Mouse (Mus musculus): ENCODE results near the gene Ddx52. TPM values are rescaled to one million over a fixed set of nuclear protein-coding genes. Genes with fewer than 3 reads are reported as not detected.

Ddx52 gene
- polyA plus RNA-seq, 1 experiment from 2014 or later, result 31.2 TPM

DNA sequence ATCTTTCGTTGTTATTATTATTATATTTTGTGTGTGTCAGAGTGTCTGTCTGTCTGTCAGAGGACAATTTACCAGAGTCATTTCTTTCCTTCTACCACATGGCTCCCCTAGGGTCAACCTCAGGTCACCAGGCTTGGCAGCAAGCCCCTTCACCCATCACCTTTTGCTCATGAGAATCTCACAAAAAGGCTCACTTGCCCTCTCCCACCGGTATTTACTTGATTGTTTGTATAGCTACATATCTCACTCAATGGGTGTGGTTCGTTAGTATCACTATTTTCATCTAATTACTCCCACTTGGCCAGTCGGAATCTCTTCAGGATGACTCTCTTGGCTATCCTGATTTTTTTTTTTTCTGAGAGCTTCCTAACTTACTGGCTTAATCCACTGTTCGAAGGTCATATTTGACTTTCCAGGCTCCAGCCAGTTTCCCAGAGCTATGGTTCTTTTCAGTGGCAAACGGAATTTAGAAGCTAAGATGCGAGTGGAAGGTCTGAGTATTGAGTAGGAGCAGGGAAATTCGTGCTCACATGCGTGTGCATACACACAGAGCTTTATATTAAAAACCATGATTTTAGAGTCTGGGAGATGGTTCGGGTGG is 9.3 kb upstream of the Ddx52 start:
- WGBS, result 63% methylated on average over 10 of the region's 10 CpGs

DNA sequence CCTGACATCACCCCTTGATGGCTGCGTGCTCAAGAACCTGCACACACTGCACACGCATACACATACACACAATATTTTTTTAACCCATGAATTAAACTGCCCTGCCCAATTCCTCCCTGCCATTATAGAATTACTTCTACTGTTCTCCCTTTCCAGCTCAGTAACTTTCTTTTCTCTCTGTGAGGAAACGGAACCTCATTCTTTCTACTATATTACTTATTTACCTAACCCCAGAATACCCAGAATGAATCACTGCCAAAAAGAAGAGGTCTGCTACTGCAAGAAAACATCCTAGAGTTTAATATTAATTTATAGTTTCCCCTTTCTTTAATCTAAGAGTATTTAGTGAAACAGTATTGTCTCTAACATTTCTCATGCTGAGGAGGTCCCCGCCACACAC is 8.5 kb upstream of the Ddx52 start:
- Histone ChIP-seq H3K36me3 (no peaks in the 10 kb centered on the region), H3K9me3 (no peaks in the 10 kb centered on the region), H3K27me3 (replicated peaks) (no peaks in the 10 kb centered on the region), H3K4me3 (replicated peaks) (no peak overlapping the region), H3K9ac (no peak overlapping the region), H3K4me1 (replicated peaks) (0 out of 2 replicates have a peak, but pooled peaks cover 5% of the 10 kb centered on the region), H3K4me2 (replicated peaks) (no peak overlapping the region), H3K27ac (no peak overlapping the region)
- ATAC-seq, result no peak
- WGBS, result 69% methylated on average over 4 of the region's 4 CpGs

More for the DNA sequence above, 9.3 kb upstream of the Ddx52 start:
- Histone ChIP-seq H3K4me3 (replicated peaks) (no peak overlapping the region), H3K27me3 (replicated peaks) (no peaks in the 10 kb centered on the region), H3K27ac (no peak overlapping the region), H3K36me3 (no peaks in the 10 kb centered on the region), H3K4me2 (replicated peaks) (no peak overlapping the region), H3K9me3 (no peaks in the 10 kb centered on the region), H3K9ac (no peak overlapping the region), H3K4me1 (replicated peaks) (0 out of 2 replicates have a peak, but pooled peaks cover 5% of the 10 kb centered on the region)
- ATAC-seq, result no peak

GRCm38 (mm10) chr11:83935986-83936665 is 5.7 kb upstream of the Ddx52 start:
- peak; percentile 74; the same call in 1 of the 2 replicates for ATAC-seq
- Histone ChIP-seq H3K9ac (no peak overlapping the region), H3K9me3 (no peaks in the 10 kb centered on the region), H3K4me3 (replicated peaks) (no peak overlapping the region), H3K36me3 (no peaks in the 10 kb centered on the region), H3K4me2 (replicated peaks) (no peak overlapping the region; the same call in 1 of the 2 replicates), H3K27me3 (replicated peaks) (no peaks in the 10 kb centered on the region), H3K27ac (no peak overlapping the region), H3K4me1 (replicated peaks) (0 out of 2 replicates have a peak, but pooled peaks cover 5% of the 10 kb centered on the region)
- WGBS, result 7% methylated on average over 7 of the region's 7 CpGs

- no peak overlapping the region for H3K27ac ChIP-seq
- no peaks in the 10 kb centered on the region for H3K9me3 ChIP-seq
- H3K4me3 ChIP-seq (replicated peaks), result no peak overlapping the region
- WGBS, result 83% methylated on average over 8 of the region's 8 CpGs
- no peaks in the 10 kb centered on the region for H3K27me3 ChIP-seq (replicated peaks)
- no peak overlapping the region for H3K9ac ChIP-seq
- H3K36me3 ChIP-seq, result no peaks in the 10 kb centered on the region
- H3K4me2 ChIP-seq (replicated peaks), result no peak overlapping the region
- H3K4me1 ChIP-seq (replicated peaks), result 0 out of 2 replicates have a peak, but pooled peaks cover 11% of the 10 kb centered on the region
- no peak for ATAC-seq
Measured at GRCm38 (mm10) chr11:83938556-83938955, 3.3 kb upstream of the Ddx52 start.

DNA sequence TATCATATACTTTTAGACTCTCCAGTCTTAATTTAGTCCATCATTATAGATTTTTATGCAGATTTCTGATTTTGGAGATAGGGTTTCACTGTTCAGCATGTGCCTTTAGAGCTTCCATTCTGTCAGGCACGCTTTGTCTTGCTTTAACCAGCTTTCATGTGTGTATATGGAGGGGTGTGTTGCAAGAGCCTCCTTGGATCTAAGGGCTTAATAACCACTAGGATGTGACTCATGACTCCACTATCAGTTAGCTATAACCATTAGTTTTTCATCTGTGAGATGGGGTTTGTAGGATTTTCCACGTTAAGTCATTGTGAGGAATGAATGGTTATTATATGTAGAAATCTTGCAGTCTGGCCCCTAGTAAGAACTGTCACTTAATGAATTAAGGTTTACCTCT is 15.0 kb downstream of the Ddx52 start:
- Histone ChIP-seq H3K27me3 (replicated peaks) (no peaks in the 10 kb centered on the region), H3K9ac (no peak overlapping the region), H3K27ac (no peak overlapping the region), H3K36me3 (peaks cover 55% of the 10 kb centered on the region), H3K4me3 (replicated peaks) (no peak overlapping the region), H3K4me1 (replicated peaks) (no peaks in the 10 kb centered on the region), H3K4me2 (replicated peaks) (no peak overlapping the region), H3K9me3 (no peaks in the 10 kb centered on the region)
- ATAC-seq, result no peak
- WGBS, result 87% methylated on average over 2 of the region's 2 CpGs

- Histone ChIP-seq H3K36me3 (peaks cover 28% of the 10 kb centered on the region), H3K4me3 (replicated peaks) (no peak overlapping the region), H3K4me2 (replicated peaks) (no peak overlapping the region), H3K27ac (no peak overlapping the region), H3K9me3 (no peaks in the 10 kb centered on the region), H3K9ac (no peak overlapping the region), H3K27me3 (replicated peaks) (no peaks in the 10 kb centered on the region), H3K4me1 (replicated peaks) (no peaks in the 10 kb centered on the region)
- WGBS, result 92% methylated on average over 3 of the region's 3 CpGs
- no peak for ATAC-seq
Measured at GRCm38 (mm10) chr11:83961983-83962382, 20.1 kb downstream of the Ddx52 start.

DNA sequence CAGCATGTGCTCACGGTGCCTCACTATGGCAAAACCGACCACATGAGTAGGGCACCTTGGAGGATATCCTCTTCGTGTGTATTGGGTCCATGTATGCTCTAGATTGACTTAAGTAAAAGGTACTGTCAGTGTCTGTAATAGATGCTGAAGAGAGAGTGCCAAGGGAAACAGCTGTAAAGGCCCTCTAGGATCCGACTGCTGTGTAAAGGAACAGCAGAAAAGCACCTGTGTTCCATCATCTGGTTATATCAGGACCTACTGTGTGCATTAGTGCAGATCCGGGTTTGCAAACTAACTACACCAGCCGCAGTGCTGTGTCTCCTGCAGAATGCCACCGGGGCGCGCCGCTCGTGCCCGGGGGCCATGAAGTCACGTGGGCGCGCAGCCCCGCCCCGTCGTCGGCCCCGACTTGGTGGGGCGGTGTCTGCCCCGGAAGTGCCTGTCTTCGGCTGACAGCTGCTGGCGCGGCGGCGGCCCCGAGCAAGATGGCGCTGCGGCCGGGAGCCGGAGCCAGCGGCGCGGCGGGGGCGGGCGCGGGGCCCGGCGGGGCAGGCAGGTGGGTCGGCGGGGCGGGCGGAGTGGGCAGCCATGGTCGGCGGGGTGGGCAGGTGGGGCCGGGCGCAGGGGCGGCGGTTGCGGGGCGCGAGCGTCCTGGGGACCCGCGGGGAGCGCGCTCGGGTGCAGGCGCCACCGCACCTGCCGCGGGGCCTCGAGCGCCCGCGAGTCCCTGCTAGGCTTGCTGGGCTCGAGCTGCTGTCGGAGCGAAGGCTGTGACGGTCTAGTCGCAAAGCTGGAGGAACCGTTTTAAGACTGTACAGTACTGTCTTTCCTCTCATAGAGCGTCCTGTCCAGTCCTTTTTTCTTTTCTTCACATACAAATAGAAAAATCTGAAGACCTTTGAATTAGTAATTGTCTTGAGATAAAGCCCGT is 22.4 kb downstream of the Ddx52 start, which contains the start of gene Synrg:
TSS of gene Synrg (plus strand) at position 438 of the 931 bp plus-strand sequence.
- ATAC-seq, result peak; percentile 98
- Histone ChIP-seq H3K9me3 (no peaks in the 10 kb centered on the region), H3K4me1 (replicated peaks) (peaks cover 3% of the 10 kb centered on the region; the same call in 1 of the 2 replicates), H3K36me3 (peaks cover 24% of the 10 kb centered on the region; the same call in 1 of the 2 replicates), H3K27me3 (replicated peaks) (no peaks in the 10 kb centered on the region), H3K4me3 (replicated peaks) (peak within 1 kb of the TSS; percentile 79), H3K9ac (peak within 1 kb of the TSS; percentile 68), H3K27ac (peak within 1 kb of the TSS; percentile 75), H3K4me2 (replicated peaks) (peak within 1 kb of the TSS; percentile 77)
- WGBS, result 2% methylated on average over 74 of the region's 76 CpGs

DNA sequence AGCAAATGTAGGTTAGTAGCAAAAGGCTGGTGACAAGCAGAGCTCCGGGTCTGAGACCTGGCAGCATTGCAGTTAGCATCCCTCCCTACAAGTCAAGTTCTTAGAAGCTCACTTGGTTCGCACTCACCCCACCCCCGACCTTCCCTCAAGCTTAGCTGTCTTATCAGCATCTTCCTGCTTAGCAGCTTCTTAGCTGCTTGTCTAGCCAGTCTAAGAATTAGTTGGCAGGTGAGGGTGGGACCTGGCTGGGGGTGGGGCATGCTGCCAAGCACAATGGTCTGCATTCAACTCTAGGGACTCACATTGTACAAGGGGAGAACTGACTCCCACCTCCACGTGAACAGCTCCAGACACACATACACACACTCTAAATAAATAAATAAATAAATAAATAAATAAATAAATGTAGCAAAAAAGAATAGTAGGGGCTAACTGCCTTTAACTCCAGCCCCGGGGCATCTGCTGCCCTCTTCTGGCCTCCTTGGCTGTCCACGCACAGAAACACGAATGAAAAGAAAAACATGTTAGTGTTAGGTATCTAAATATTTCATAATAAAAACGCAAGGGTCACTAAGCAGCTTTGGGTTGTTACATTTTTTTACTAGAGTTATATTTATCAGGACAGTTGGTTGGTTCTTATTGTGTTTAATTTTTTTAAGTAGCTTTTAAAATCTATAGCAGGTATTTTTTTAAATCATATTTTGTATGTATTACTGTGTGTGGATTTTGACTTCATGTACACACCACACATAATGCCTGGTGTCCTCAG is 25.8 kb downstream of the Ddx52 start:
- Histone ChIP-seq H3K27ac (no peak overlapping the region), H3K4me1 (replicated peaks) (peaks cover 3% of the 10 kb centered on the region; the same call in 1 of the 2 replicates), H3K9me3 (no peaks in the 10 kb centered on the region)

GRCm38 (mm10) chr11:83968205-83968575 is 26.3 kb downstream of the Ddx52 start:
- no peaks in the 10 kb centered on the region for H3K27me3 ChIP-seq (replicated peaks)
- H3K4me2 ChIP-seq (replicated peaks), result no peak overlapping the region
- WGBS, result 76% methylated on average over 6 of the region's 6 CpGs
- H3K4me1 ChIP-seq (replicated peaks), result peaks cover 3% of the 10 kb centered on the region; the same call in 1 of the 2 replicates
- H3K9me3 ChIP-seq, result no peaks in the 10 kb centered on the region
- no peak overlapping the region for H3K4me3 ChIP-seq (replicated peaks)
- ATAC-seq, result no peak
- H3K27ac ChIP-seq, result no peak overlapping the region
- no peak overlapping the region for H3K9ac ChIP-seq
- H3K36me3 ChIP-seq, result 0 out of 2 replicates have a peak, but pooled peaks cover 5% of the 10 kb centered on the region

More for the DNA sequence above, 25.8 kb downstream of the Ddx52 start:
- no peaks in the 10 kb centered on the region for H3K27me3 ChIP-seq (replicated peaks)
- ATAC-seq, result 0 out of 2 replicates have a peak, but pooled peaks have one; percentile 34
- no peak overlapping the region for H3K4me2 ChIP-seq (replicated peaks)
- H3K36me3 ChIP-seq, result 0 out of 2 replicates have a peak, but pooled peaks cover 2% of the 10 kb centered on the region
- H3K4me3 ChIP-seq (replicated peaks), result no peak overlapping the region
- WGBS, result 41% methylated on average over 8 of the region's 8 CpGs
- no peak overlapping the region for H3K9ac ChIP-seq

- no peak overlapping the region for H3K4me2 ChIP-seq (replicated peaks)
- peaks cover 3% of the 10 kb centered on the region; the same call in 1 of the 2 replicates for H3K4me1 ChIP-seq (replicated peaks)
- H3K4me3 ChIP-seq (replicated peaks), result no peak overlapping the region
- no peaks in the 10 kb centered on the region for H3K9me3 ChIP-seq
- H3K27ac ChIP-seq, result no peak overlapping the region
- 0 out of 2 replicates have a peak, but pooled peaks cover 5% of the 10 kb centered on the region for H3K36me3 ChIP-seq
- no peak for ATAC-seq
- no peak overlapping the region for H3K9ac ChIP-seq
- no peaks in the 10 kb centered on the region for H3K27me3 ChIP-seq (replicated peaks)
- WGBS, result 87% methylated on average over 3 of the region's 3 CpGs
Measured at GRCm38 (mm10) chr11:83969040-83969439, 27.2 kb downstream of the Ddx52 start.

DNA sequence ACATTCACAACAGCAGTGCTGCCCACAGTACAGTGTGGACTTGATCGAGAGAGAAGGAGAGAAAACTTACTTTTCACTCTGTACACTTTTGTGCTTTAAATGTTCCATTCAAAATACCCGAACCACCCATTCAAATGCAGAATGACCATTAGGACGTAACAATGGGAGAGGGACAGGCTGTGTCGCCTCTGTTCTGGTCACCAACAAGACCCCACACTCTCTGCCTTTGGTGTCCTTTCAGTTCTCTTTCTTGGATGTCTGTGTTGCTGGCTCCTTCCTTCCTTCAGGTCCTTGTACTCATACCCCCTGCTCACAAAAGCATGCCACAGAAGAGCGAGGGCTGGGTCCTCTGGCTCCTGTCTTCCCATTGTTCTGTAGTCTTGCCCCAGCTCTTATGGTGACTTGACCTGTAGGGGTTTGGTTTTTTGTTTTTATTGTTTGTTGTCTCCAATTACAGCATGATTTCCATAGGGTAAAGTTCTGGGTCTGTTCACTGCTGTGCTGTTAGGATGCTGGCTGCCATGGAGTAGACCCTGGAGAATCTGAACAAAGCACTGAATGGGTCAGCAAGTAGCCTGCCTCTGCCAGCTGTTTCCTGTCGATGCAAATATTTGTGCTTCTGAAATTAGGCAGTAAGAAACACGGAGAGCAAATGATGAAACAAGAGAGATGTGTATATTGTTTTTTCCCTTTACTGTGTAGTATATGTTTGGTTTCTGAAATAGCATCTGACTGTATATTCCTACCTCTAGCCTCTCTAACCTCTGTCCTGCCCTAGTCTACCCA is 32.9 kb downstream of the Ddx52 start:
- ATAC-seq, result no peak
- Histone ChIP-seq H3K4me3 (replicated peaks) (no peak overlapping the region), H3K36me3 (peaks cover 12% of the 10 kb centered on the region), H3K27me3 (replicated peaks) (no peaks in the 10 kb centered on the region), H3K4me1 (replicated peaks) (no peaks in the 10 kb centered on the region), H3K9me3 (no peaks in the 10 kb centered on the region), H3K9ac (no peak overlapping the region), H3K4me2 (replicated peaks) (no peak overlapping the region), H3K27ac (no peak overlapping the region)
- WGBS, result 75% methylated on average over 7 of the region's 7 CpGs

Measured in intestine, embryonic 15.5 days (tissue).